ENCODE assay signal across 9 mouse cellular contexts in genomic region chr10:76326304-76327006, GRCm38 (mm10). TPM values are rescaled to one million over a fixed set of nuclear protein-coding genes. Genes with fewer than 3 reads are reported as not detected.
DNase-seq lines count a peak whose midpoint lies in the region; ATAC-seq and TF ChIP-seq lines count a peak whose summit lies in the region.
"Had no signal": no experiment of that assay in that cellular context is flagged by ENCODE, and none has a peak within 500 bp of the region (broad histone marks: within the 10 kb centered on the region; RNA-seq: fewer than 3 reads in every experiment).

No protein-coding gene starts in this region.

- intact Hi-C loops in left cerebral cortex, adult 2 months (cut with DNase I): no loop called here

- no peaks in the 10 kb centered on the region for H3K4me1 ChIP-seq in ES-Bruce4 (ENCODE audit: control insufficient read depth, insufficient read depth, low read length)

- H3K36me3 ChIP-seq in ES-Bruce4 (ENCODE audit: control insufficient read depth, insufficient read depth, low read length, poor library complexity, severe bottlenecking): no peaks in the 10 kb centered on the region

- no peaks in the 10 kb centered on the region for H3K27me3 ChIP-seq in ES-Bruce4 (ENCODE audit: control insufficient read depth, insufficient read depth, low read length, poor library complexity, severe bottlenecking)

- no peak for TF ChIP-seq EP300 in ES-Bruce4 (IDR thresholded peaks at IDR 0.05; ENCODE audit: insufficient read depth, low read depth, low read length)

- H3K9ac ChIP-seq in ES-Bruce4 (ENCODE audit: low read depth, poor library complexity, severe bottlenecking): no peak overlapping the region

- no peak overlapping the region for H3K27ac ChIP-seq in left cerebral cortex, adult 2 months
- no peak overlapping the region for H3K27ac ChIP-seq in ES-Bruce4 (ENCODE audit: insufficient read depth, low read length)
- H3K27ac ChIP-seq: macrophage had no signal

- DNase-seq in left cerebral cortex, adult 2 months (ENCODE audit: extremely low spot score in 1 of 2, low spot score in 2 of 2): peak in 1 of 2 experiments; percentile 32
- DNase-seq in left cerebral cortex, adult 9 months (ENCODE audit: low spot score in 2 of 2): no peak
- peak; percentile 37 for DNase-seq in adipocyte (ENCODE audit: low spot score)
- DNase-seq in kidney, adult 9 months: peak; percentile 65
- no peak for DNase-seq in right cerebral cortex, postnatal 25 days

- TF ChIP-seq POLR2A in ES-Bruce4 (IDR thresholded peaks at IDR 0.05; ENCODE audit: insufficient read depth, low read length): no peak

- H3K9me3 ChIP-seq in ES-Bruce4 (replicated peaks; ENCODE audit: control insufficient read depth, insufficient read depth, low read length, poor library complexity, severe bottlenecking): no peaks in the 10 kb centered on the region

- H3K4me3 ChIP-seq in left cerebral cortex, adult 2 months: no peak overlapping the region
- H3K4me3 ChIP-seq in ES-Bruce4 (ENCODE audit: low read depth, low read length): no peak overlapping the region

- peak; percentile 48 for TF ChIP-seq CTCF in left cerebral cortex, adult 2 months (IDR thresholded peaks at IDR 0.05)
- peak; percentile 58 for TF ChIP-seq CTCF in ES-Bruce4 (IDR thresholded peaks at IDR 0.05; ENCODE audit: low read depth, low read length)

- ATAC-seq in neutrophil, adult 5-6 weeks (ENCODE audit: extremely low read depth, insufficient number of reproducible peaks, low FRiP score, poor library complexity, severe bottlenecking): peak; percentile 39; the same call in 1 of the 2 replicates
- no peak for ATAC-seq in inflammation-experienced regulatory T-cells, adult 6 months

RNA-seq across cellular contexts. Expression of gene Dip2a, which starts 18.6 kb away (rescaled TPM):
- 10 to 100 TPM; 61.4 to 63.6 TPM for total RNA-seq in left cerebral cortex, adult 2 months (2021)
- polyA plus RNA-seq in ES-Bruce4 (2011; ENCODE audit: insufficient read depth, insufficient read length, low read depth, missing spikeins): 10.4 and 12.5 TPM in 2 replicates
- total RNA-seq in neutrophil, adult 5-6 weeks (2017): 3.2 and 3.8 TPM in 2 replicates
- polyA plus RNA-seq in inflammation-experienced regulatory T-cells, adult 6 months (2017; shearing (Covaris generic)): 1 to 10 TPM; 1.4 to 2.3 (median 1.7) TPM

Comparison
In these comparisons a context has a peak if more than half of its experiments do, and no peak if none do; other contexts are left out.
1. DNase-seq: peak in adipocyte (single experiment) and kidney, adult 9 months (single experiment); none in left cerebral cortex, adult 9 months (0 of 2) and right cerebral cortex, postnatal 25 days (single experiment).
2. RNA of gene Dip2a, which starts 18.6 kb away (total RNA-seq): 61.4 to 63.6 TPM in left cerebral cortex, adult 2 months; 3.2 to 3.8 TPM in neutrophil, adult 5-6 weeks; every median in the first group is over 10 times any median in the second.